Mouse (Mus musculus) brain, embryonic 14.5 days (tissue): ENCODE results near the gene Uhrf2.

ENCODE experiments used
- CTCF ChIP-seq: fragments of 200-500 bp; IDR thresholded peaks from 2 replicates; pipeline ENCODE4 v1.5.1; 2012; ENCODE audit warnings: inconsistent platforms, mild to moderate bottlenecking, moderate library complexity, borderline replicate concordance; ENCODE audit not compliant: insufficient read depth, insufficient read length; ENCODE audit errors: extremely low read depth
- POLR2A ChIP-seq: fragments of 200-500 bp; IDR thresholded peaks from 2 replicates; pipeline ENCODE4 v1.6.1; 2012; ENCODE audit warnings: mild to moderate bottlenecking, inconsistent platforms, borderline replicate concordance; ENCODE audit not compliant: poor library complexity, insufficient read depth, insufficient read length, severe bottlenecking; ENCODE audit errors: extremely low read depth

DNA sequence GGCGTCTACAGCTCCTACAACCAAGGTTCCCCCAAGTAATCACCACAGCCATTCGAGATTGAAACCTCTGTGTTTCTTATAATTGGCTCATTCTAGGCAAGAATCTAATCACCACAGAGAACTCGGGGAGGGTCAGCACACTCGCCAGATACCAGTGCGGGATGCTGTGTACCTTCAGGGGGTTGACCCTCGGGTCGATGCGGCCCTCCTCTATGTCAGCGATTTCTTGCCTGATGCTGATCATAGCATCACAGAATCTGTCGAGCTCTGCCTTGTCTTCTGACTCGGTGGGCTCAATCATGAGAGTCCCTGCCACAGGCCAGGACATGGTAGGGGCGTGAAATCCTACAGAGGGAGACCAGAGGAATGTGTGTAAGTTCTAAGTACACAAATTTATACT lies 70.3 kb downstream of the Uhrf2 start:
- TF ChIP-seq POLR2A, result no peak
- no peak for TF ChIP-seq CTCF
